Mouse (Mus musculus): ENCODE data around the gene Plekhh1.

Gene Plekhh1

GRCm38 (mm10) chr12:79070736-79071333, 41.9 kb downstream of the Plekhh1 start:
- DNase-seq (ENCODE audit: low spot score in 2 of 2), result no peak

- DNase-seq (ENCODE audit: low spot score in 2 of 2), result no peak
Observed at GRCm38 (mm10) chr12:79072576-79072975, 43.6 kb downstream of the Plekhh1 start.

DNA sequence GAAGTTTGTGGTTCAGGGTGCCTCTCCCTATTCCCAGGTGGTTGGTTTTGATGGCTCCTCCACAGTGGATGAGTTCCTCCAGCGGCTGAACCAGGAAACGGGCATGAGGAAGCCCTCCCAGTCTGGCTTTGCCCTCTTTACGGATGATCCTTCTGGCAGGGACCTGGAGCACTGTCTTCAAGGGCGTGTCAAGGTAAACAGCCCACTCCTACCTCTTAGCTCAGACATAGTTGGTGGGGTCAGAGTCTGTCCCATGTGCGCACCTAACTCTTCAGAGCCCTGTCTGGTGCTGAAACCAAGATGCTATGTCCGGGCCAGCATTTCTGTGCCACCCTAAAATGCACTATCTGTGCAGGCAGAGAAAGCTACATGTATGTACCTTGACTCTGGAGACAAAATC, 44.4 kb downstream of the Plekhh1 start:
- no peak for DNase-seq (ENCODE audit: low spot score in 2 of 2)

DNA sequence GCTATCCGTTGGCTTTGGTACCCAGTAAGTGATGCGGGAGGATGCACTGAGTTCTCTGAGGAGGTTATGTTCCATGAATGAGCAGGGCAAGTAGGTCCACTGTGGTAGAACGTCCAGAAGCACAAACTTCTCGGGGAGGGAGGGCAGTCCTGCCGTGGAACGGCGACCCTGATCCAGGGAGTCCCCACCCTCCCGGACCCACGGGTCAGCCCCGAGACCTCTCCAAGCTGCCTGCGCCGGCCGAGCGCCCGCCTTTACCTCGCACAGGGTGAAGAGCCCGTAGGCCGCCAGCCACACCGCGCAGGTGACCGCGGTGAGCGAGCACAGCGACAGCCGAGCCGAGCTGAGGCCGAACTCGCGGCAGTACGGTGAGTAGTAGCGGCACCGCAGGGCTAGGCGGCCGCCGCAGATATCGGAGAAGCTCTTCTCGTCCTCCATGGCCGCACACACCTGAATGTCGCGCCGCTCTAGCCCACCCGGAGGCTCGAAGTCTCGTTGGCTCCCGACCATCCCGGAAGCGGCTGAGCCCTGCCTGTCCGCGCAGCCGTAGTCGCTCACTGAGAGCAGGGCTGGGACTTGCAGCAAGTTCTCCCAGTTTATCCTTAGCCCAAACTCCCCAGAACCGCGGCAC, 60.3 kb downstream of the Plekhh1 start, which contains the start of gene Pigh:
TSS of gene Pigh (minus strand) at position 470 of the 631 bp plus-strand sequence.
- peak; percentile 69 to 88 for DNase-seq (ENCODE audit: low spot score in 2 of 2)

DNA sequence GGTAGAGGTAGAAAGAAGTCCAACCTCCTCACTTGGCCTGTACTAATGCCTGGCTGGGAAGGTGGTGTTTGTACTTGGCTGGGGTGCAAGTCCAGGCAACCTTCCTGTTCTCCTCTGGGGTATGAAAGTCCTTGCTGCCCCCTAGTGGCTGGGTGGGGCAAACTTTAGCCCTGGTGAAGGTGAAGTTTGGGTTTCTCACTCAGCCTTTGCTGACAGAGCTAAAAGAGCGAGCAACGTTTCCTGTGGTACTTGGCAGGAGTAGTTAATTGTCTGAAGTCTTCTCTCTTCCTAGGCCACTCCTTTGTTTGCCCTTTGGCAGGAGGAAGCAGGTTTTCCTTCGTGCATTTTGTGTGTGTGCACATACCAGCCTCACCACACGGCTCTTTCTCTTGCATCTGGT, 63.6 kb downstream of the Plekhh1 start:
- peak; percentile 63 to 79 for DNase-seq (ENCODE audit: low spot score in 2 of 2)

- DNase-seq (ENCODE audit: low spot score in 2 of 2), result peak in 1 of 2 experiments; percentile 38
Observed at GRCm38 (mm10) chr12:79097106-79097752, 68.3 kb downstream of the Plekhh1 start.

DNA sequence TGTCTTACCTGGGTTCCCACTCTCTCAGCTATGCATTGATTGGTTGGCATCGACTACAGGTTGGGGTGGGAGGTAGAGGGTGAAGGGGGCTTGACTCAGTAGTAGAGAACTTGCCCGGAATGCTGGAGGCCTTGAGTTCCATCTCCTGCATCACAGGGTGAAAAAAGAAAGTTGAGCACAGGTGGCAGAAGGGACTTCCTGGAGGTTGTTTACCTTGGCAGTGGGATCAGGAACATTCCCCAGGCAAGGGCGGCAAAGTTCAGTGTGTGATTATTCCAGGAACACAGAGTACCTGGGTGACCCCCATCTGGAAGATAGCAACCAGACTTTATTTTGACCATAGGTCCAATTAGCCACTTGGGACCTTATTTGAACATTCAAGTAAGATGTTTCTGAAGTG, 74.8 kb downstream of the Plekhh1 start:
- no peak for DNase-seq (ENCODE audit: low spot score in 2 of 2)

GRCm38 (mm10) chr12:79104544-79104943, 75.6 kb downstream of the Plekhh1 start:
- peak in 1 of 2 experiments; percentile 17 for DNase-seq (ENCODE audit: low spot score in 2 of 2)

DNA sequence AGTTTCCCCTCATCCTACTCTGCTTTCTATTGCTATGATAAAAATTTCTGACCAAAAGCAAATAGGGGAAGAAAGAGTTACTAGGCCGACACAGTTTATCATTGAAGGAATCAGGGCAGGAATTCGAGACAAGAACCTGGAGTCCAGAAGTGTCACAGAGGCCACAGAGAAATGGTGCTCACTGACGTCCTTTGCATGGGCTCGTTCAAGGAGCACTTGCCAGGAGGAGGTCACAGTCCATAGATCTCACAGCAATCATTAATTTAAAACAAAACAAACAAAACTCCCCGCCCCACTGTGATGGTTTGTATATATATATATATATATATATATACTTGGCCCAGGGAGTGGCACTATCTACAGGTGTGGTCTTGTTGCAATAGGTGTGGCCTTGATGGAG, 76.3 kb downstream of the Plekhh1 start:
- DNase-seq (ENCODE audit: low spot score in 2 of 2), result no peak

DNA sequence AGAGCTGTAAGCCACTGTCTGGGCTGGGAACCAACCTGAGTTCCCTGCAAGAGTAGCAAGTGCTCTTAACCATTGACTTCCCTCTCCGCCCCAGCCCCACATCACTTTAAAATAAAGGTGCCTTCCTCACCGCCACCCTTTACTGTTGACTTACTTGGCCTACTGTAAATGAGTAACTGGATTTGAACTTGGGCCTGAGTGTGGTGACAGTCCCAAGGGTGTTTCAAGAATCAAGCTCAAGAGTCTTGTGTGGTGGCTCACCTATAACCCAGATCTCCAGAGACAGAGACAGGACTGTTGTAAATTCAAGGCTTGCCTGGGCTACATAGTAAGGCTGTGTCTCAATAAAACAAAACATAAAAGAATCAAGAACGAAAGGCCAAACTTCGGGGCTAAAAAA, 90.0 kb downstream of the Plekhh1 start:
- no peak for DNase-seq (ENCODE audit: low spot score in 2 of 2)

GRCm38 (mm10) chr12:79122820-79123219, 93.9 kb downstream of the Plekhh1 start:
- no peak for DNase-seq (ENCODE audit: low spot score in 2 of 2)

GRCm38 (mm10) chr12:79130299-79131177, 101.6 kb downstream of the Plekhh1 start, which contains the start of gene Arg2:
Arg2 (plus strand) TSS chr12:79130777.
- DNase-seq (ENCODE audit: low spot score in 2 of 2), result peak; percentile 31 to 79
